Mouse (Mus musculus) heart, embryonic 15.5 days (tissue): Measurements from ENCODE around the gene Ppm1h. TPM values are rescaled to one million over a fixed set of nuclear protein-coding genes. Genes with fewer than 3 reads are reported as not detected.

Experiments used
- ATAC-seq: fragments of 200-750 bp; cut with Nextera tagmentation; replicated peaks from 2 replicates; pipeline ENCODE4 v1.8.0; 2017; ENCODE audit warnings: low read depth, moderate TSS enrichment; ENCODE audit not compliant: insufficient number of reproducible peaks, insufficient read depth, low FRiP score
- H3K27ac ChIP-seq: fragments of 300-500 bp; sonication (generic); 2 replicates; pipeline ENCODE4 v1.5.1; 2015; ENCODE audit warnings: mild to moderate bottlenecking, inconsistent platforms
- H3K27me3 ChIP-seq: fragments of 300-500 bp; sonication (generic); 2 replicates; pipeline ENCODE4 v1.6.1; 2015; ENCODE audit warnings: inconsistent platforms
- H3K36me3 ChIP-seq: fragments of 300-500 bp; sonication (generic); 2 replicates; pipeline ENCODE4 v1.6.1; 2015; ENCODE audit warnings: mild to moderate bottlenecking, inconsistent platforms
- H3K4me1 ChIP-seq: fragments of 300-500 bp; sonication (generic); replicated peaks from 2 replicates; pipeline ENCODE4 v1.6.1; 2015; ENCODE audit warnings: inconsistent platforms
- H3K4me2 ChIP-seq: fragments of 300-500 bp; sonication (generic); 2 replicates; pipeline ENCODE4 v1.6.1; 2015; ENCODE audit warnings: inconsistent platforms, mild to moderate bottlenecking, moderate library complexity
- H3K4me3 ChIP-seq: fragments of 300-500 bp; sonication (generic); 2 replicates; pipeline ENCODE4 v1.5.1; 2015; ENCODE audit warnings: mild to moderate bottlenecking, inconsistent platforms
- H3K9ac ChIP-seq: fragments of 300-500 bp; sonication (generic); 2 replicates; pipeline ENCODE4 v1.6.1; 2015; ENCODE audit warnings: mild to moderate bottlenecking, inconsistent platforms
- H3K9me3 ChIP-seq: fragments of 300-500 bp; sonication (generic); replicated peaks from 2 replicates; pipeline ENCODE4 v1.6.1; 2016; ENCODE audit warnings: inconsistent platforms
- WGBS: fragments of 180-500 bp; shearing (Covaris S2); methylation state at CpG from one replicate; pipeline ENCODE4 v1.1.7; 2015; ENCODE audit warnings: mixed read lengths; 5-methylcytosine and 5-hydroxymethylcytosine counted together
- polyA plus RNA-seq: library from polyadenylated mRNA; unstranded; fragments of >200 nt; fragmentation: Nextera tagmentation; extraction: Ambion mirVana; gene quantifications from 2 replicates; pipeline ENCODE4 v1.2.1, GENCODE M21; 2015

Gene Ppm1h
- polyA plus RNA-seq, 1 experiment from 2014 or later: 4.2 TPM

DNA sequence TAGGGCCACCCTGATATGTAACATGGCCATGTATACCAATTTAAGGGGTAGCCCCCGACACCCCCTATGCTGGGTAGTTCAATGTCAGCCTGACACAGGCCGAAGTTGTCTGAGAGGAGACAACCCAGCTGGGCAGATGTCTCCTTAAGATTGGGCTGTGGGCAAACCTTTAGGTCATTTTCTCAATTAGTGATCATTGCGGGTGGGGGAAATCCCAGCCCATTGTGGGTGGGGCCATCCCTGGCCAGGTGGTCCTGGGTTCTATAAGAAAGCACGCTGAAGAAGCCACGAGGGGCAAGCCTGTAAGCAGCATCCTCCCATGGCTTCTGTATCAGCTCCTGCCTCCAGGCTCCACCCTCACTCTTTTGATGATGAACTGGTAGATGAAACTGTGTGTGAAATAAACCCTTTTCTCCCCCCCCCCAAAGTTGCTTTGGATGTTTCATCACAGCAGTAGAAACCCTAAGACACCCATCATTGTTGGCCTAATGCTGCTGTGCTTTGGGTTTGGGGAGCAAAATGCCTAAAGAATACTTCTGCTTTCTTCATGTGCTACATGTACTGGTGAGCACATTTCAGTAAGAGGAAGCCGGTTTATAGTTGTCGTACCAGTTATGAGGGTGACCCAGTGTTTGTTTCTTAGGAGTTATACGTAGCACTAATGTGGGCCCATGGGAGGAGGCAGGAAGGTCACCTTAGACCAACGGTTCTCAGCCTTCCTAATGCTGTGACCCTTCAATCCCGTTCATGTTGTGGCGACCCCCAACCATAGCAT lies 68.8 kb downstream of the Ppm1h start:
- Histone ChIP-seq H3K9me3 (no peaks in the 10 kb centered on the region), H3K27me3 (no peaks in the 10 kb centered on the region), H3K4me1 (peaks cover 2% of the 10 kb centered on the region; the same call in 1 of the 2 replicates), H3K4me3 (no peak overlapping the region), H3K27ac (no peak overlapping the region), H3K9ac (no peak overlapping the region), H3K36me3 (no peaks in the 10 kb centered on the region), H3K4me2 (no peak overlapping the region)
- 84% methylated on average over 11 of the region's 11 CpGs for WGBS
- ATAC-seq: no peak

DNA sequence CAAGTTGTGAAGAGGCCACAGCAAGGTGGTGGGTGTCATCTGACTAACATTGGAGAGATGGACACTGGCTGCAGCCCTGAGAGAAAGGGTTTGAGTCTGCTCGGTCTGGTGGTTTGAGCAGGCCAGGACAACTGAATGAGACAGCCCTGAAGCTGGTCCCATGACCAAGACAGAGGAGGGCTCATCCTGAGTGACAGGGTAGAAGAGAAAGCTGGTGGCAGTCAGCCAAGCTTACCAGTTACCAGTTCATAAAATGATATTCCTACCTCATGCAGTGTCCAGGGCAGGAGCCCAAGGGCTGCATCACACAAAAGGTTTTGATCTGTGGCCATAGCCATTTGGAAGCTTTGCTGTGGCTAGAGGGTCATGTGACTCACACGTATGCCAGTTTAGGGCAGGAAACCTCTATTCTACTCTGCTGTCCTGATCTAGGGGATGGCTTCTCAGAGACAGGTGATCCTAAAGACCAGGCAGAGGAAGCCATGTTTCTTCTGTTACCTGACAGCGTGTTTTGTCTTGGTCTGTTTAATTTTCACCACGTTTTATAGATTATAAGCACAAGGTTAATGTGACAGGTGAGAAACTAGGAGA lies 69.9 kb downstream of the Ppm1h start:
- Histone ChIP-seq H3K4me2 (no peak overlapping the region), H3K27ac (no peak overlapping the region), H3K4me1 (peaks cover 12% of the 10 kb centered on the region), H3K9me3 (no peaks in the 10 kb centered on the region), H3K36me3 (no peaks in the 10 kb centered on the region), H3K9ac (no peak overlapping the region), H3K27me3 (no peaks in the 10 kb centered on the region), H3K4me3 (no peak overlapping the region)
- ATAC-seq: no peak; the same call in 1 of the 2 replicates
- 78% methylated on average over 4 of the region's 4 CpGs for WGBS

DNA sequence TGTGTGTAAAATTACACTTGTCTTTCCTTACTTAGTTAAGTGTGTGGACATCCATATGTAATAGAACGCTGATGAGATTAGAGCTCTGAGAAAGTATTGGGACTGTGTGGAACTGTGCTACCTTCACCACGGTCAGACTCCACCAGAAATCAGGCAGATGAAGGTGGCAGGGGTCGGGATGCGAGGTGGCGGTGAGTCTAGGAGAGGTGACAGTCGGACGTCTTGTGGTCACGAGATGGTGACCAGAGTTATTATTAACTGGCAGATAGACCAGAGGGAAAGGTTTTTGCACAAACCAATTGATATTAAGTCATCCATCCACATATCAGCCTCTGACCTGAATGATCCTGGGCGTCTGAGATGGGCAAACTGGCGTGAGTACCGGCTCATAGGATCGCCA lies 70.5 kb downstream of the Ppm1h start:
- Histone ChIP-seq H3K27ac (no peak overlapping the region), H3K9me3 (no peaks in the 10 kb centered on the region), H3K9ac (no peak overlapping the region), H3K4me2 (no peak overlapping the region), H3K4me3 (no peak overlapping the region), H3K27me3 (no peaks in the 10 kb centered on the region), H3K4me1 (peaks cover 17% of the 10 kb centered on the region), H3K36me3 (no peaks in the 10 kb centered on the region)
- 87% methylated on average over 12 of the region's 12 CpGs for WGBS
- ATAC-seq: no peak

DNA sequence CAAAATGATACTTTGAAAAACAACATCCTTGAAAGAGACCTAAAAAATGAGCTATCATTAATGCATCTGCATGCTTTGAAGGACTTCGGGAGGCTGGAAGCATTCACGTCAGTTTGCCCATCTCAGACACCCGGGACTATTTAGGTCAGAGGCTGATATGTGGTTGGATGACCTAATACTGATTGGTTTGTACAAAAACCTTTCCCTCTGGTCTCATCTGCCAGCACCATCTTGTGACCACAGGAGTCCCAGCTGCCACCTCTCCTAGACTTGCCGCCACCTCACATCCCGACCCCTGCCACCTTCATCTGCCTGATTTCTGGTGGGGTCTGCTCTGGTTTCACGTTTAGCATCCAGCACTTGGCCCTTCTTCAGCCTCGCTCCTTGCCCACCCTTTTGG lies 71.3 kb downstream of the Ppm1h start:
- Histone ChIP-seq H3K27ac (no peak overlapping the region), H3K4me3 (no peak overlapping the region), H3K9ac (no peak overlapping the region), H3K9me3 (no peaks in the 10 kb centered on the region), H3K4me1 (peaks cover 17% of the 10 kb centered on the region), H3K36me3 (no peaks in the 10 kb centered on the region), H3K27me3 (no peaks in the 10 kb centered on the region), H3K4me2 (no peak overlapping the region)
- ATAC-seq: no peak
- 78% methylated on average over 7 of the region's 7 CpGs for WGBS

DNA sequence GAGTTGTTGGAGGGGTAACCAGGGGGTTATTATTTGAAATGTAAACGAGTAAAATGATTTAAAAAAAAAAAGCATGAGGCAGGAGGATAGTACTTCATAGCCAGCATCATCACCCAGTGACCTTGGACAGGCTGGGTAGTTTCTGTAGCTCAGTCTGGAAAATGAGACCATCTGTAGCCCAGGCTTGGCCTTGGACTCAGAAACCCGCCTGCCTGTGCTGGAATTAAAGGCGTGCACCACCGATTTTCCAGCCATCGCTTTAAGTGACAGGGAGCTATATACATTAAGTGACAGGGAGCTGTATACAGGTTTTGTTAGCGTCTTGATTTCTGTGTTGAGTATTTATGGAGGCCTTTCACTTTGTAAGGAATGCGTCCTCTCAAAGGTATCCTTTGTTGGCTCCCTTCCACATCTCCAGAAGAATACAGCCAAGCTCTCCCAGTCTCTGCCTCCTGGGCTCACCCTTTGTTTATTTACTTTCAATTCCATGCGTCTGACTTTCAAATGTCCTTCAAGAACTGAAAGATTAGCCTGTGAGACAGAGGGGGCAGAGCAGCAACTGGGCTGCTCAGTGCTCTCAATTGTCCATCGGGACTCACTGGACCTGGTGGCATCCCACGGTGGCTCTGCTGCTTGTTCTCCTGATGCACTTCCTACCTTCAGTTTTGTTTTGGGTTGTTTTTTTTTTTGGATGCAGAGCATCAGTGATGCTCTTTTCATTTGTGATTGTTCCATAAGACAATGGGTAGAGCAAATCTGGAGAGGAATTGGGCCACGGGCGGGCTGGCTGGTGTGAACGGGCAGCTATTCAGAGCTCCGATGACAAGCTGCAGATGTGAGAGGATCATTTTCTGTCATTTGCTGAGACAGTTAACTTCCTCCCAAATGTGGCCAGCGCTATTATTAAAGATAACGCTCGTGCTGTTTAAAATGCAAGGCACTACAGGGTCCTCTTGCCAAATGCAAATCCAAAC lies 74.7 kb downstream of the Ppm1h start:
- Histone ChIP-seq H3K27ac (peak overlapping the region; percentile 35), H3K9ac (0 out of 2 replicates have a peak overlapping the region, but pooled peaks have one; percentile 6), H3K36me3 (no peaks in the 10 kb centered on the region), H3K27me3 (no peaks in the 10 kb centered on the region), H3K9me3 (no peaks in the 10 kb centered on the region), H3K4me3 (no peak overlapping the region), H3K4me1 (peaks cover 17% of the 10 kb centered on the region), H3K4me2 (peak overlapping the region; percentile 26)
- 39% methylated on average over 17 of the region's 17 CpGs for WGBS
- no peak for ATAC-seq

DNA sequence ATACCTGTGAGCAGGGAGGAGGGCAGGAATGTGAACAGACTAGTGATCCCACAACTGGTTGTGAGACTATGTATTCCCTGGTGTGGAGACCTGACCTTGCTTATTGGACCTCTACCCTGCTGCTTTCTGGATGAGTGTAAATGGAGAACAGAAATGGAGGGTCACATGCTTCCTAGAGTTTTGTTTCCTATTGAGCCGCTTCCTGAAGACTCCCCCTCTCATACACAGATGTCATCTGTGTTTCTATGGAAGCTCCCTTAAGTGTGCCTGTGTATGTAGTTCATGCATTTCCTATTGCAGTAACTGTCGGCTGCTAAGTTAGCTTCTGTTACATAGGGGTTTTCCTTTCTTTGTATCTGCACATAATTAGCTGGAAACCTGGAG lies 75.4 kb downstream of the Ppm1h start:
- Histone ChIP-seq H3K4me3 (no peak overlapping the region), H3K4me2 (peak overlapping the region; percentile 26), H3K36me3 (no peaks in the 10 kb centered on the region), H3K9ac (0 out of 2 replicates have a peak overlapping the region, but pooled peaks have one; percentile 6), H3K27me3 (no peaks in the 10 kb centered on the region), H3K27ac (peak overlapping the region; percentile 35), H3K4me1 (peaks cover 17% of the 10 kb centered on the region), H3K9me3 (no peaks in the 10 kb centered on the region)
- ATAC-seq: peak; percentile 22; the same call in 1 of the 2 replicates
- 48% methylated on average over 2 of the region's 2 CpGs for WGBS

DNA sequence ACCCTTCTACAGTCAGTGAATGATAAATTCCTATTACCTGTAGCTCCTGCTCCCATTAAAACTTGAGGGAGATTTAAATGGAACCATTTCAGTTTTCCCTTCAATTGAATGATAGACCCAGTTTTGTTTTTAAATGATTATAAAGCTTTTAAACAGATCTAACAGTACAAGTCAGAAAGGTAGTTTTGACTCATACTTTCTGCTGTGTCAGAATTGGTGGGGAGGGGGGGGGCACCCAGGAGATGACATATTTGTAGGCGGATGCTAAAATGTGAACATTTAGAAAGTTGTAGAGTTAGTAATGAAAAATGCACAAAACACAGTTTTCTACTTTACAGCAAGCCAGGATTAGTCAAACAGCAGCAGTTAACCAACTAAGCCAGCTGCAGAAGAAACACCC lies 76.4 kb downstream of the Ppm1h start:
- 97% methylated on average over 1 of the region's 1 CpGs for WGBS
- Histone ChIP-seq H3K27ac (no peak overlapping the region), H3K9ac (no peak overlapping the region), H3K27me3 (no peaks in the 10 kb centered on the region), H3K4me2 (no peak overlapping the region), H3K4me3 (no peak overlapping the region), H3K4me1 (peaks cover 17% of the 10 kb centered on the region), H3K36me3 (no peaks in the 10 kb centered on the region), H3K9me3 (no peaks in the 10 kb centered on the region)
- no peak for ATAC-seq

DNA sequence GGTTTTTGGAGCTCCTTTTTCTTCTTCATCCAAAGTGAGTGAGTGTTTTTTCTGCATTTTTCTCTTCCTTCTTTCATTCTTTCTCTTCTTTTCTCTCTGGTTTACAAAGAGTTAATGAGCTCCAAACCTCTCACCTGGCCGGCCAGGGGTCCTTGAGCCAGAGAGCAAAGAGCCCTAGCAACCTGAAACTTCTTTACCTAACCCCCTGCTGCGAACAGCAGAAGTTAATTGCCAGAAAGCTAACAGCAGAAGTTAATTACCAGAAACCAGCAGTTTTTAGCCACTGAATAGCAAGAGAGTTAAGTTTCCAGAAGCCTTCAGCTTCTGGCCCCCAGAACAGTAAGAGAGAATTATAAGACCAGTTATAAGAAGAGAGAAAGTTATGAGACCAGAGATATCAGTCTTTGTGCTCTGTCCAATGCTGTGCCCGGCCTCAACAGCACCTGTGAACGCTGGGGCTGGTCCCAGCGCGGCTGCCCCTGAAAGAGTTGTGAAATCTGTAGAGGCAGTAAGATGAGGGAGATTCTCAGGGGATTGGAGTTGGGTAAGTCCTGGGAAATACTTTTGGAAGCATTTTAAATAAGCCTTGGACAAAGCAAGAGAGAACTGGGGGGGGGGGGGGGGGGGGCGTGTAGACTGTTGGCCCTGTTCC lies 78.4 kb downstream of the Ppm1h start:
- Histone ChIP-seq H3K9ac (no peak overlapping the region), H3K4me1 (peaks cover 17% of the 10 kb centered on the region), H3K9me3 (no peaks in the 10 kb centered on the region), H3K27ac (no peak overlapping the region), H3K4me3 (no peak overlapping the region), H3K36me3 (no peaks in the 10 kb centered on the region), H3K4me2 (no peak overlapping the region), H3K27me3 (no peaks in the 10 kb centered on the region)
- no peak for ATAC-seq
- 28% methylated on average over 7 of the region's 7 CpGs for WGBS

DNA sequence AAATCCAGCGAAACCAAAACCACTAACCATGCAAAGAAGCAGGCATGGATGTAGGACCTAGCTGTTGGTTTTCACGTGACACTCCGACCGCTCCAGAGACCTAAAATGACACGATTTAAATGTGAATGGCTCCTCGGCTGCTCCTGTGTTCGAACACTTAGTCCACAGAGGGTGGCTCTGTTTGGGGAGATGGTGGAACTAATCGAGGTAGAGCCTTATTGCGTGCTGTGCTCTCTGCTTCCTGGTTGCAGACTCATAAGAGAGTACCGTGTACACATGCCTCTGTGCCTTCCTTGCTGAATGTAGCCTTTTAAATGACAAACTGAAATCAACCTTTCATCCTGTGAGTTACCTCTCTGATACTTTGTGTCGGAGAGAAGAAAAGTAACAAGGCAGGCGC lies 79.2 kb downstream of the Ppm1h start:
- 77% methylated on average over 12 of the region's 12 CpGs for WGBS
- Histone ChIP-seq H3K27me3 (no peaks in the 10 kb centered on the region), H3K9me3 (no peaks in the 10 kb centered on the region), H3K4me1 (peaks cover 14% of the 10 kb centered on the region), H3K36me3 (no peaks in the 10 kb centered on the region), H3K27ac (peak overlapping the region; percentile 29; the same call in 1 of the 2 replicates), H3K9ac (no peak overlapping the region), H3K4me3 (no peak overlapping the region), H3K4me2 (no peak overlapping the region)
- no peak for ATAC-seq

DNA sequence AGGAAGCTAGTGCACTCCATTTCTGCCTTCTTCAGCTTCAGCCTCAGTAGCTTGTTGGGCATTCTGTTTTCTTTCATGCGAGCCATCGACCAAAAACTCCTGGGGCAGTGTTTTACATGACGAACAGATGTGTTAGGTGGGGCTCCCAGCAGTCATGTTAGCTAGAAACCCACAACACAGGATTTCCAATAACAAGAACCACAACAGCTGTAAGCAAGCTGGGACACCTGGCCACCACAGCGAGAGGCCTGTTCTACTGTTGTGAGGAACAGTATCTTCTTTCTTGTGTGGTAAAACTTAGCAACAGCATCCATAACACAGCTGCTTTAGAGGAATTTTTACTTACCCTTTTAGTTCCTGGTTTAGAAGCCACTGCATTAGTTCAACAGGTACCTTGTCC lies 79.8 kb downstream of the Ppm1h start:
- no peak overlapping the region for H3K4me3 ChIP-seq
- WGBS: 77% methylated on average over 4 of the region's 4 CpGs
- no peaks in the 10 kb centered on the region for H3K36me3 ChIP-seq
- no peak for ATAC-seq
- H3K27me3 ChIP-seq: no peaks in the 10 kb centered on the region
- H3K27ac ChIP-seq: peak overlapping the region; percentile 29; the same call in 1 of the 2 replicates
- H3K4me2 ChIP-seq: no peak overlapping the region
- no peak overlapping the region for H3K9ac ChIP-seq
- no peaks in the 10 kb centered on the region for H3K9me3 ChIP-seq
- peaks cover 12% of the 10 kb centered on the region for H3K4me1 ChIP-seq

DNA sequence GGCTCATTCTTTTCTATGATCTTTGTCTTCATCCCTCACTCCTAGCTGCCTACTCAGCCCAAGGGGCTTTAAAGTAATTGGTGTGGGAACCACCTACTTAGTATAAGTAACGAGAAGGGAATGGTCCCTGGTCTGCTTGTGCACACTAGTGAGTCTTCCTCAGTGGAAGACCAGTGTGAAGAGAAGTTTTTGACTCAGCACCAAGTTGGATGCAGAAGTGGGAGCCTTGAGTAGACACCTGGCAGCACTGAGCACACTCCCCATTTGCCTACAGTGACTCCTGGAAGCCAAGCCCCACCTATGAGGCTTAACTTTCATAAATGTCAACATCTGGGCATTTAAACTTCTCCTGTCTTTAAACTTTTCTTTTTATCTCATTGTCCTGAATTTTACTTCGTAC lies 81.2 kb downstream of the Ppm1h start:
- Histone ChIP-seq H3K4me2 (no peak overlapping the region), H3K4me3 (no peak overlapping the region), H3K27me3 (no peaks in the 10 kb centered on the region), H3K27ac (no peak overlapping the region), H3K9me3 (no peaks in the 10 kb centered on the region), H3K4me1 (peaks cover 9% of the 10 kb centered on the region; the same call in 1 of the 2 replicates), H3K36me3 (no peaks in the 10 kb centered on the region), H3K9ac (no peak overlapping the region)
- ATAC-seq: no peak
- WGBS: 83% methylated on average over 2 of the region's 2 CpGs
